Mouse (Mus musculus): ENCODE results near the gene Iba57. TPM values are rescaled to one million over a fixed set of nuclear protein-coding genes. Genes with fewer than 3 reads are reported as not detected.

The Iba57 gene
- polyA plus RNA-seq, 1 experiment from 2014 or later, result 6.8 TPM

GRCm38 (mm10) chr11:59131348-59131919 lies 32.1 kb downstream of the Iba57 start:
- no peaks in the 10 kb centered on the region for H3K9me3 ChIP-seq (ENCODE audit: control insufficient read depth, low read length)
- no peak overlapping the region for H3K4me2 ChIP-seq
- no peak overlapping the region for H3K9ac ChIP-seq (ENCODE audit: low read depth, low read length)
- H3K4me3 ChIP-seq (ENCODE audit: low read depth, low read length), result no peak overlapping the region
- 66% methylated on average over 18 of the region's 18 CpGs for WGBS
- no peak for ATAC-seq (replicated peaks; ENCODE audit: low FRiP score)
- no peak for DNase-seq (ENCODE audit: low spot score)
- no peaks in the 10 kb centered on the region; the same call in 1 of the 2 replicates for H3K36me3 ChIP-seq (ENCODE audit: control insufficient read depth, insufficient read depth, low read length)
- no peak overlapping the region for H3K27ac ChIP-seq (ENCODE audit: low read depth, low read length)
- H3K4me1 ChIP-seq (replicated peaks; ENCODE audit: control insufficient read depth, insufficient read depth, low read length), result peaks cover 3% of the 10 kb centered on the region; the same call in 1 of the 2 replicates
- H3K27me3 ChIP-seq (replicated peaks; ENCODE audit: control insufficient read depth, insufficient read depth, low read length), result peaks cover 50% of the 10 kb centered on the region

GRCm38 (mm10) chr11:59130782-59131181 lies 32.8 kb downstream of the Iba57 start:
- H3K4me3 ChIP-seq (ENCODE audit: low read depth, low read length), result no peak overlapping the region
- H3K4me2 ChIP-seq, result no peak overlapping the region
- H3K4me1 ChIP-seq (replicated peaks; ENCODE audit: control insufficient read depth, insufficient read depth, low read length), result peaks cover 3% of the 10 kb centered on the region; the same call in 1 of the 2 replicates
- H3K36me3 ChIP-seq (ENCODE audit: control insufficient read depth, insufficient read depth, low read length), result no peaks in the 10 kb centered on the region; the same call in 1 of the 2 replicates
- peaks cover 43% of the 10 kb centered on the region for H3K27me3 ChIP-seq (replicated peaks; ENCODE audit: control insufficient read depth, insufficient read depth, low read length)
- no peak overlapping the region for H3K27ac ChIP-seq (ENCODE audit: low read depth, low read length)
- 78% methylated on average over 9 of the region's 9 CpGs for WGBS
- ATAC-seq (replicated peaks; ENCODE audit: low FRiP score) (no peak), DNase-seq (ENCODE audit: low spot score) (no peak)
- H3K9ac ChIP-seq (ENCODE audit: low read depth, low read length), result no peak overlapping the region
- H3K9me3 ChIP-seq (ENCODE audit: control insufficient read depth, low read length), result no peaks in the 10 kb centered on the region

DNA sequence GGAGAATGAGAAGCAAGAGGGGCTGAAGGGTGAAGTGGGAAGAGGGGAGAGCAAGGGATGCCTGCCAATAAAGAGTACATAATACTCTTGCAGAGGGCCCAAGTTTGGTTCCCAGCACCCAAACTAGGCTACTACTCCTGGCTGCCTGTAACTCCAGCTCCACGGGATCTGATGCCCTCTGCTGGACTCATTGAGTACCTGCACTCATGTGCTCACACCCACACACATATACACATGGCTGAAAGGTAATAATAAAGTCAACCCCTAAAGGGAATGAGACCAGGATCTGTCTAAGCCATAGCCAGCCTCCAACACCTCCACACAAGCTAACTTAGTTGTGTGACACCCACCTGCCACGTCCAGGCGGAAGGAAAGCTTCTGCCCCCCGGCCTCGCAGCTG lies 57.6 kb downstream of the Iba57 start:
- no peak for ATAC-seq (replicated peaks; ENCODE audit: low FRiP score)
- Histone ChIP-seq H3K27me3 (replicated peaks; ENCODE audit: control insufficient read depth, insufficient read depth, low read length) (no peaks in the 10 kb centered on the region), H3K4me1 (replicated peaks; ENCODE audit: control insufficient read depth, insufficient read depth, low read length) (no peaks in the 10 kb centered on the region), H3K4me2 (no peak overlapping the region), H3K36me3 (ENCODE audit: control insufficient read depth, insufficient read depth, low read length) (no peaks in the 10 kb centered on the region), H3K9me3 (ENCODE audit: control insufficient read depth, low read length) (no peaks in the 10 kb centered on the region), H3K4me3 (ENCODE audit: low read depth, low read length) (no peak overlapping the region), H3K27ac (ENCODE audit: low read depth, low read length) (no peak overlapping the region), H3K9ac (ENCODE audit: low read depth, low read length) (no peak overlapping the region)
- WGBS, result 94% methylated on average over 5 of the region's 5 CpGs
- DNase-seq (ENCODE audit: low spot score), result no peak

Other genes with a start within 250 kb of the Iba57 start
- 4.0 and 5.0 TPM in 2 replicates for gene Btnl10, start 245.8 kb downstream of the Iba57 start, polyA plus RNA-seq (2014; fragmentation: Nextera tagmentation; extraction: Ambion mirVana)
- gene Rnf187, start 224.8 kb downstream of the Iba57 start, polyA plus RNA-seq (2014; fragmentation: Nextera tagmentation; extraction: Ambion mirVana), result 229 and 240 TPM in 2 replicates
- gene Hist3h2ba, start 214.8 kb downstream of the Iba57 start, polyA plus RNA-seq (2014; fragmentation: Nextera tagmentation; extraction: Ambion mirVana), result 6.3 and 6.9 TPM in 2 replicates
- gene Hist3h2a, start 209.1 kb downstream of the Iba57 start, polyA plus RNA-seq (2014; fragmentation: Nextera tagmentation; extraction: Ambion mirVana), result 12.0 and 14.5 TPM in 2 replicates
- gene Trim17, start 209.1 kb downstream of the Iba57 start, polyA plus RNA-seq (2014; fragmentation: Nextera tagmentation; extraction: Ambion mirVana), result 0.23 and 0.38 TPM in 2 replicates
- 17.3 and 17.8 TPM in 2 replicates for gene Trim11, start 185.6 kb downstream of the Iba57 start, polyA plus RNA-seq (2014; fragmentation: Nextera tagmentation; extraction: Ambion mirVana)
- gene Obscn, start 27.3 kb downstream of the Iba57 start, polyA plus RNA-seq (2014; fragmentation: Nextera tagmentation; extraction: Ambion mirVana), result 0.64 and 1.2 TPM in 2 replicates
- gene Gjc2, start 19.5 kb upstream of the Iba57 start, polyA plus RNA-seq (2014; fragmentation: Nextera tagmentation; extraction: Ambion mirVana), result 0.07 TPM in 1 of 2 replicates, not detected in the other
- gene Guk1, start 28.5 kb upstream of the Iba57 start, polyA plus RNA-seq (2014; fragmentation: Nextera tagmentation; extraction: Ambion mirVana), result 131 and 134 TPM in 2 replicates
- 104 and 106 TPM in 2 replicates for gene Mrpl55, start 38.7 kb upstream of the Iba57 start, polyA plus RNA-seq (2014; fragmentation: Nextera tagmentation; extraction: Ambion mirVana)
- gene 2310033P09Rik, start 44.6 kb upstream of the Iba57 start, polyA plus RNA-seq (2014; fragmentation: Nextera tagmentation; extraction: Ambion mirVana), result 38.4 and 41.3 TPM in 2 replicates
- 505 and 548 TPM in 2 replicates for gene Arf1, start 64.5 kb upstream of the Iba57 start, polyA plus RNA-seq (2014; fragmentation: Nextera tagmentation; extraction: Ambion mirVana)
- not detected in 2 replicates for gene Wnt3a, start 127.0 kb upstream of the Iba57 start, polyA plus RNA-seq (2014; fragmentation: Nextera tagmentation; extraction: Ambion mirVana)
- 0.56 and 0.82 TPM in 2 replicates for gene Wnt9a, start 143.2 kb upstream of the Iba57 start, polyA plus RNA-seq (2014; fragmentation: Nextera tagmentation; extraction: Ambion mirVana)
- not detected in 2 replicates for gene Prss38, start 211.9 kb upstream of the Iba57 start, polyA plus RNA-seq (2014; fragmentation: Nextera tagmentation; extraction: Ambion mirVana)

Measured in liver, embryonic 11.5 days (tissue).